Mouse (Mus musculus): ENCODE results near the gene Pex14. TPM values are rescaled to one million over a fixed set of nuclear protein-coding genes. Genes with fewer than 3 reads are reported as not detected.

Gene Pex14
- polyA plus RNA-seq (2016; fragmentation: Nextera tagmentation; extraction: Ambion mirVana), result 31.8 and 34.7 TPM in 2 replicates

DNA sequence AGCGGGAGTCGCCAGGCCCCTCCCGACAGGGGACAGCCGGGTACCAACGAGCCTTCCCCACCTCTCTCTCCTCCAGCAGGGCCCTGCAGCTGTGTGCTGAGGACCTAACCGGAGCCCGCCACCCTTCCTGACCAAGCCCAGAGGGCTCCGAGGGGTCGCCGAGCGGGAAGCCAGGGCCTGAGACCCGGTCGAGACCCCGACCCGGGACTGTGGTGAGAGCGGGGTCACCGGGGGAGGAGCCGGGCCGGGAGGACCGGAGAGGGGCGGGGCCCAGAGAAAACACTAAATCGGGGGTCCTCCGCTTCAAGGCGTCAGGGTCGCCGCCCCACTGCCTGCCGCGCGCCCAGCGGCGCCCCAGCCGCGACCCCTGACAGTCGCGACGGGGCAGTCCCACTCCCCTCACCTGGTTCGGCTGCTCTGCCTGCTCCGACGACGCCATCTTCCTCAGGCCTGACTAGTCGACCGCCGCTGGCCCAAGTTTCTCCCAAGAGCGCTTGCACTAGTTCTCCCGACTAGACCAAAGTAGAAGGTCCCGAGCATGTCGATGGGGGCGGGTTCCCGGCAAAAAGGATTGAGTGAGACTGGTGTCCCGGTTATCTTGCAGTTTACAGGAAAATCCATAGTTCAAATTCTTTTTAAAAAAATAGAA lies at the start of gene Pex14:
Gene Pex14 (minus strand): TSS at position 508 of the 649 bp plus-strand sequence.
- no peaks in the 10 kb centered on the region for H3K9me3 ChIP-seq (replicated peaks)
- H3K27ac ChIP-seq, result peak within 1 kb of the TSS; percentile 52
- under 1% methylated on average over 50 of the region's 50 CpGs for WGBS (ENCODE audit: insufficient replicate concordance)
- H3K36me3 ChIP-seq, result peaks cover 3% of the 10 kb centered on the region
- peak within 1 kb of the TSS; percentile 92 for H3K9ac ChIP-seq
- peak within 1 kb of the TSS; percentile 97 for H3K4me3 ChIP-seq
- peaks cover 40% of the 10 kb centered on the region for H3K4me1 ChIP-seq
- H3K4me2 ChIP-seq, result peak within 1 kb of the TSS; percentile 88
- ATAC-seq, result peak; percentile 75
- no peaks in the 10 kb centered on the region for H3K27me3 ChIP-seq (replicated peaks)

DNA sequence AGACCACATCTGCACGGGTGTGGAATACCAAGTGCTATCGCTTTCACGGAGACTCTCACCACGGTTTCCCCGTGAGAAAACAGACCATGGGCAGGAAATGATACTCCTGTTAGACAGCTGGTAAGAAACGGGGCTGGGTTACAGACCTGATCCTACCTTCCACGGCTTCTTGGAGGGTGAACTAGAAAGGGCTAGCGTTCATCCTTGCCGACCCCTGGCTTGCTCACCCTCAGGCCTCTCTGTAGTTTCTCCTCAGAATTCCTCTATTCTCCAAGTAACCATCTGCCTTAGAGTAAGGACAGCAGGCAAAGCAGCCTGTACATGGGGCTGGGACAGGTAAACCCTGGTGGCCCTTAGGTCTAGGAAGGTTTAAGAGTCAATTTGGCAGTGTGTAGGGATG lies 49.5 kb upstream of the Pex14 start:
- Histone ChIP-seq H3K4me3 (no peak overlapping the region), H3K9me3 (replicated peaks) (no peaks in the 10 kb centered on the region), H3K27me3 (replicated peaks) (no peaks in the 10 kb centered on the region), H3K4me2 (no peak overlapping the region), H3K36me3 (peaks cover 52% of the 10 kb centered on the region), H3K4me1 (peaks cover 17% of the 10 kb centered on the region), H3K9ac (no peak overlapping the region), H3K27ac (no peak overlapping the region)
- no peak; the same call in 1 of the 2 replicates for ATAC-seq
- 66% methylated on average over 9 of the region's 9 CpGs for WGBS (ENCODE audit: insufficient replicate concordance)

DNA sequence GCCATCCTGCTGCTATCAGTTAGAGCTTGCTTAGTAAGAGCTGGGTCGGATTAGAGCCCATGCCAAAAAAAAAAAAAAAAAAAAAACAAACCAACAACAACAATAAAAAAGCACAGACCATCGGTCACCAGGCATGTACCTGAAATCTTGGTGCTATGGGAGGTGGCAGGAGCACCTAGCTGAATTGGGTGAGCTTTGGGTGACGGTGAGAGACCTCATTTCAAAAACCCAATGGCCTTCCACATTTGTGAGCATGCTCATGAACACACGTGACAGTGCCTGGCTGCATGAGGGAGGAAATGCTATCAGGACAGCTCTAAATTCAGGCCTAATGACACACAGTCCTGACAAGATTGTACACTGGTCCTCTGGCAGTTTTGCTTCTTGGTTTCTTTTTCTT lies 48.4 kb upstream of the Pex14 start:
- Histone ChIP-seq H3K27ac (no peak overlapping the region), H3K9me3 (replicated peaks) (no peaks in the 10 kb centered on the region), H3K4me1 (peaks cover 17% of the 10 kb centered on the region), H3K4me3 (no peak overlapping the region), H3K9ac (no peak overlapping the region), H3K36me3 (peaks cover 41% of the 10 kb centered on the region), H3K4me2 (no peak overlapping the region), H3K27me3 (replicated peaks) (no peaks in the 10 kb centered on the region)
- ATAC-seq, result no peak
- 54% methylated on average over 4 of the region's 4 CpGs for WGBS (ENCODE audit: insufficient replicate concordance)

DNA sequence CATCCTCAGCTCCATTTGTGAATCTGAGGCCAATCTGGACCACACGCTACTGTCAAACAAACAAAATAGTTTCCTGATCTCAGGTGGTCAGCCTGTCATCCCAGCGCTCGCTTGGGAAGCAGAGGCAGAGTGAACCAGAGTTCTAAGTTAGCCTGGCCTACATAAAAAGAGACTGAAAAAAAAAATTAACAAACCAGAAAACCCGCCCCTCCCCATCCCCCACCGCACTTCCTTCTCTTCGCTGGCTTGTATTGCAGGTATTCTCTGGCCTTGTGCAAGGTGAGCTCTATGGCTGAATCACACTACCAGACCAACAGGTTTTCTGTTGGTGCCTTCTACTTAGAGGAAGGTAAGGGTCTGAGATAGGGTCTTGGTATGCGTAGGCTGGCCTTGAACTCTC lies 47.9 kb upstream of the Pex14 start:
- H3K4me2 ChIP-seq, result no peak overlapping the region
- no peak for ATAC-seq
- WGBS (ENCODE audit: insufficient replicate concordance), result 56% methylated on average over 7 of the region's 7 CpGs
- no peak overlapping the region for H3K4me3 ChIP-seq
- 0 out of 2 replicates have a peak, but pooled peaks cover 4% of the 10 kb centered on the region for H3K27me3 ChIP-seq (replicated peaks)
- peaks cover 36% of the 10 kb centered on the region for H3K36me3 ChIP-seq
- H3K9me3 ChIP-seq (replicated peaks), result no peaks in the 10 kb centered on the region
- H3K9ac ChIP-seq, result no peak overlapping the region
- H3K4me1 ChIP-seq, result peaks cover 17% of the 10 kb centered on the region
- H3K27ac ChIP-seq, result no peak overlapping the region

DNA sequence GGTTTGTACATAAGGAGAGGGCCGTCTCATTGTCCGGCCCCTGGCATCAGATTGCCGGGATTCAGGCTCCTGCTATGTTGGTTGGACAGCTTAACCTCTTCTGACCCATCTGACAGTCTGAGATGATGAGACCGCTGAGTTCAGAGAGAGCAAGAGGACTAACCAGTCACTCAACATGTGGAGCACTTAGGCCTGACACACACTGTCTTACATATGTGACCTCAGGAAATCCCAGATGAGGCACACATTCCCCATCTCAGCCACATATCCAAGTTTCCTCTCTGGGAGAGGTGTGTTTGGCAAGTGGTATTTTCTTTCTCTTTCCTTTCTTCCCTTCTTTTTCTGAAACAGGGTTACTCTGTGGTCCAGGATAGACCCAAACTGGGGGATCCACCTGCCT lies 45.5 kb upstream of the Pex14 start:
- Histone ChIP-seq H3K9ac (no peak overlapping the region), H3K27ac (no peak overlapping the region), H3K9me3 (replicated peaks) (no peaks in the 10 kb centered on the region), H3K36me3 (peaks cover 12% of the 10 kb centered on the region), H3K27me3 (replicated peaks) (0 out of 2 replicates have a peak, but pooled peaks cover 9% of the 10 kb centered on the region), H3K4me1 (peaks cover 17% of the 10 kb centered on the region), H3K4me3 (no peak overlapping the region), H3K4me2 (no peak overlapping the region)
- WGBS (ENCODE audit: insufficient replicate concordance), result 80% methylated on average over 4 of the region's 4 CpGs
- no peak for ATAC-seq

DNA sequence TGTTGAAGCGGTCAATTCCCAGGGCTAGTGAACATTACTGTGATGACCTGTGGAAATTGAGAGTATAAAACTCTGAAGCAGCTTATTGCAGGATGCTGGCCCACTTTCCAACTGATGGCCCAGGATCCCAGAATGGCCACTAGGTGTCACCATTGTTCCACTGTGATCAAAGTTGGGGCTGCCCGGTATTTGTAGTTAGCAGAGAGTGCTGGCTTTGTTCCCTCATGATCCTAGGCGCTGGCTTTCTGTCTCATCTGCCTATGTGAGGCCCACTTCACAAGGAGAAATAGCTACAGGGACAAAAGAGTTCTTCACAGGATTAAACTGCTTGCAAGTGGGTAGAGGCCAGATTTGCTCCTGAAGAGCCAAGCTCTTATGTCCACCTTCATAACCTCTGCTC lies 44.8 kb upstream of the Pex14 start:
- ATAC-seq, result peak; percentile 37; the same call in 1 of the 2 replicates
- no peaks in the 10 kb centered on the region for H3K9me3 ChIP-seq (replicated peaks)
- 0 out of 2 replicates have a peak, but pooled peaks cover 9% of the 10 kb centered on the region for H3K27me3 ChIP-seq (replicated peaks)
- H3K4me1 ChIP-seq, result peaks cover 17% of the 10 kb centered on the region
- 2% methylated on average over 3 of the region's 3 CpGs for WGBS (ENCODE audit: insufficient replicate concordance)
- H3K4me2 ChIP-seq, result no peak overlapping the region
- H3K9ac ChIP-seq, result no peak overlapping the region
- H3K36me3 ChIP-seq, result peaks cover 5% of the 10 kb centered on the region
- H3K4me3 ChIP-seq, result no peak overlapping the region
- no peak overlapping the region for H3K27ac ChIP-seq

DNA sequence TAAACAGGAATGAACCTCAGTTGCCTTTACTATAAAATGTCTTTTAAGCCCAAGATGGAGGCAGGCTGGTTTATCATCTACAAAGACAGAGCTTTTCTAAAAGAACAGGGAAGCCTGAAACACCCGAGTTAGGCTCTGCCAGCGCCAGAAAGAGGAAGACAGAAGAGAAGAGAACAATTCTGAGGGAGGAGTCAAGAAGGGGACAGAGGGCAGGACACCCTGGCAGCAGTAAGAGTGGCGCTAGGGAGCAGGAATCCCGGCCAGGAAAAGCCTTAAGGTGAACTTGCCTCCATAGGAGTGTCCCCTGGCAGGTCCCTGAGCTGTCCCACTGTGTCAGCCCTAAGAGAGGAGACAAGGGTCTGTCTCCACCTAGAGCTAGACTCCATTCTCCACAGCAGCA lies 43.9 kb upstream of the Pex14 start:
- H3K27ac ChIP-seq, result no peak overlapping the region
- no peak overlapping the region for H3K4me3 ChIP-seq
- no peak for ATAC-seq
- no peaks in the 10 kb centered on the region for H3K36me3 ChIP-seq
- peaks cover 17% of the 10 kb centered on the region for H3K4me1 ChIP-seq
- no peak overlapping the region for H3K4me2 ChIP-seq
- H3K9me3 ChIP-seq (replicated peaks), result no peaks in the 10 kb centered on the region
- H3K27me3 ChIP-seq (replicated peaks), result 0 out of 2 replicates have a peak, but pooled peaks cover 9% of the 10 kb centered on the region
- 15% methylated on average over 4 of the region's 4 CpGs for WGBS (ENCODE audit: insufficient replicate concordance)
- no peak overlapping the region for H3K9ac ChIP-seq

DNA sequence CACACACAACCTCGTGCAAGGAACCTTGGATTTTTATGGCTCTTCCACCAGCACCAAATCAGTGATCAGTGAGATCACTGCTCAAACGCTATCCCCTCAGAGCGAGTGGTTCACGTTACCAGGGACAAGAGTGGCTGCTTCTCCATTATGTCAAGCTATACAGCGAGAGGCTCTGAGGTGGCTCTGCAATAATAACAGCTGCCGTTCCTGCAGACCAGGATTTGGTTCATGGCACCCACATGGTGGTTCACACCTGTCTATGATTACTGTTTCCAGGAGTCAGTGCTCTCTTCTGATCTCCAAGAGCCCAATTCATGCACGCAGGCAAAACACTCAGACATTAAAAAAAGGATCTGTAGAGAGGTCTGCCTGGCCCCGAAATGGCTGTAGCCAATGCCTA lies 38.8 kb upstream of the Pex14 start:
- no peak for ATAC-seq
- WGBS (ENCODE audit: insufficient replicate concordance), result 78% methylated on average over 8 of the region's 8 CpGs
- no peaks in the 10 kb centered on the region for H3K9me3 ChIP-seq (replicated peaks)

DNA sequence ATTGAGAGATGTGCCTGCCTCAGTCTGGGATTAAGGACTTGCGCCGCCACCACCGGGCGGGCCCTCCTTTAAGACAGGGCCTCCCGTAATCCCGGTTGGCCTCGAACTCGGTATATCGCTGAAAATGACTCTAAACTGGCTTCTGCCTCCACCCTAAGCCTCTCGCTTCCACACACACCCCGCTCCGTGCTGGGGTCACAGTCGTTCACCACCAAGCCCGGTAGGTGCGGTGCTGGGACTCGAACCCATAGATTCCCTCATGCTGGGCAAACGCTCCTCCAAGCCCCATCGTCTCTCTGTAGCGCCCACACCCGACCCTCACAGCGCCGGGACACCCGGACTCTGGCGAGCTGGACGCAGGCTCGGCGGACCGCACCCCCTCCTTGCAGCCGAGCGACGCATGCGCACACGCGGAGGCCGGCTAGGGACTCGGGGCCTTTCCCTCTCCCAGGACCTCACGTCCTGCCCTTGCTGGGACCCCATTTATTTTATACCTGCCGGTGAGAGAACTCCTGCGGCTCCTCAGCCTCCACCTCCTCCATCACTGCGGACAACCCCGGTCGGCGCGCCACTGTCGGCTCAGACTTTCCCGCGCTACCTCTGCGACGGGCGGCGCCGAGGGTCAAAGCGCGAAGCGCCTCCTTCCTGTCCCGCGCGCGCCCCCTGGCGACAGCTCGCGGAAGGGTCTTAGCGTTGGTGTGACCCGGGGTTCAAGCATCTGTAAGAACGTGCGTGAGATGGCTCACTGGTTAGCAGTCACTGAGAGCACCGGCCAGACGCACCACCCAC lies 37.5 kb upstream of the Pex14 start, which contains the start of gene Cenps:
Gene Cenps (minus strand): TSS at position 648 of the 789 bp plus-strand sequence.
- Histone ChIP-seq H3K4me2 (peak within 1 kb of the TSS; percentile 83), H3K9me3 (replicated peaks) (no peaks in the 10 kb centered on the region), H3K4me1 (peaks cover 16% of the 10 kb centered on the region), H3K36me3 (peaks cover 12% of the 10 kb centered on the region; the same call in 1 of the 2 replicates), H3K9ac (peak within 1 kb of the TSS; percentile 83), H3K27me3 (replicated peaks) (0 out of 2 replicates have a peak, but pooled peaks cover under 1% of the 10 kb centered on the region), H3K27ac (peak within 1 kb of the TSS; percentile 86), H3K4me3 (peak within 1 kb of the TSS; percentile 72)
- WGBS (ENCODE audit: insufficient replicate concordance), result 2% methylated on average over 68 of the region's 68 CpGs
- peak; percentile 91 for ATAC-seq

More for the DNA sequence above, 38.8 kb upstream of the Pex14 start:
- Histone ChIP-seq H3K4me3 (no peak overlapping the region), H3K9ac (no peak overlapping the region), H3K27ac (no peak overlapping the region), H3K4me2 (no peak overlapping the region), H3K27me3 (replicated peaks) (0 out of 2 replicates have a peak, but pooled peaks cover 9% of the 10 kb centered on the region), H3K4me1 (peaks cover 13% of the 10 kb centered on the region), H3K36me3 (0 out of 2 replicates have a peak, but pooled peaks cover 3% of the 10 kb centered on the region)

DNA sequence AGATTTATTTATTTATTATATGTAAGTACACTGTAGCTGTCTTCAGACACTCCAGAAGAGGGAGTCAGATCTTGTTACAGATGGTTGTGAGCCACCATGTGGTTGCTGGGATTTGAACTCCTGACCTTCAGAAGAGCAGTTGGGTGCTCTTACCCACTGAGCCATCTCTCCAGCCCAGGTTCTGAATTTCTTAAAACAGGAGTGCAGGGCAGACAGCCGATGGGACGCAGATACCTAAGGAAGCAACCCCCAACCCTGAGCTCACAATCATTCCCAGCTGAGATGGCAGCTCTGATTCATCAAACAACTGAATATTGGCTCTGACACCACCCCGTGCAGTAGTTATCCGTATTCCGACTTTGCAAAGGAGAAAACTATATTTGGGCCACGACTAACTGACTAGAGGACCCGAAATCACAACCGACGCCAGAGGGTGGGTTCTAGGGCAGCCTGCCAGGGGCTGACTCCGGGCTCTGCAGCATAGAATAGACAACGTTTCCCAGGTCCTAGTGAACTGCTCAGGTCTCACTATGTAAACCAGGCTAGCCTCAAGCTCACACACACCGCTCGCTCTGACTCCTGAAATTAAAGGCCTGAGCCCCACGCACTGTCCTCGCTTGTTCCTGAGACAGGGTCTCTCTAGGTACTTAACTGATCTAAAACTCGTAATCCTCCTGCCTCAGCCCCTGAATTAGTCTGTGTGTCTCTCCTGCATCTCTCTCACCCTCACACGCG lies 36.6 kb upstream of the Pex14 start:
- Histone ChIP-seq H3K27ac (peak overlapping the region; percentile 86; the same call in 1 of the 2 replicates), H3K9ac (peak overlapping the region; percentile 83), H3K4me3 (peak overlapping the region; percentile 72), H3K9me3 (replicated peaks) (no peaks in the 10 kb centered on the region), H3K4me2 (peak overlapping the region; percentile 83), H3K27me3 (replicated peaks) (no peaks in the 10 kb centered on the region), H3K4me1 (peaks cover 16% of the 10 kb centered on the region), H3K36me3 (peaks cover 21% of the 10 kb centered on the region)
- 73% methylated on average over 18 of the region's 18 CpGs for WGBS (ENCODE audit: insufficient replicate concordance)
- no peak for ATAC-seq

DNA sequence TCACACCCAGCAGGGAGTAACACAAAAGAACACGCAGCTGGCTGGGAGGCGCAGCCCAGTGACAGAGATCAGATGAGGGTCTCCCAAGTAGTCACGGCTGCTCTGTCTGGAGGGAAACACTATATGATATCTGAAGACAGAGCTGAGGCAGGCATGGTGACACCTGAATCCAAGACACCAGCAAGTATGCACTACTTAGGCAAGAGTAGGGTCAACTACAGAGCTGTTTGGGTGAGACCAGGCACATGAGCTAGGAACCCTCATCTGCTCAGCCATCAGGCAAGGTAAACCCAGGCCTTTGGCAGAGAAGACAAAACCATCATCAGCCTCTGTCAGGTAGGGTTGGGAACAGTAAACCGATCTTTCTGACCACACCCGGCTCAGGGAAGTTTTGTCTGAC lies 33.7 kb upstream of the Pex14 start:
- Histone ChIP-seq H3K27me3 (replicated peaks) (no peaks in the 10 kb centered on the region), H3K9me3 (replicated peaks) (no peaks in the 10 kb centered on the region), H3K4me1 (peaks cover 16% of the 10 kb centered on the region), H3K9ac (no peak overlapping the region), H3K4me2 (no peak overlapping the region), H3K27ac (no peak overlapping the region), H3K4me3 (no peak overlapping the region), H3K36me3 (peaks cover 47% of the 10 kb centered on the region)
- ATAC-seq, result no peak
- WGBS (ENCODE audit: insufficient replicate concordance), result 69% methylated on average over 5 of the region's 5 CpGs
